Mouse (Mus musculus) left cerebral cortex, postnatal 25 days (tissue): Measurements from ENCODE around the gene Gm37240. TPM values are rescaled to one million over a fixed set of nuclear protein-coding genes. Genes with fewer than 3 reads are reported as not detected.

ENCODE experiments used
- DNase-seq, 2 experiments: peaks; one replicate each; pipeline ENCODE4 v3.0.0; 2022; ENCODE audit warnings: low spot score in 2 of 2, mixed read lengths in 1 of 2
- intact Hi-C: fragments of 180-260 bp; cut with DNase I; formaldehyde crosslinking; loops from one replicate; pipeline ENCODE4 v1.15.1; 2025
- total RNA-seq, 2 experiments: library from RNA; stranded (reverse); gene quantifications; 2 replicates each; pipeline ENCODE4 v1.2.3; 2021

The Gm37240 gene
- total RNA-seq, 2 experiments from 2014 or later: 0.69 to 2.2 TPM

GRCm38 (mm10) chr3:85301336-85301735 is 586.0 kb downstream of the Gm37240 start:
- no peak for DNase-seq
- intact Hi-C loops: no loop called here

GRCm38 (mm10) chr3:85299649-85300550 is 587.4 kb downstream of the Gm37240 start:
- intact Hi-C loops: no loop called here
- no peak for DNase-seq

- peak; percentile 52 to 88 for DNase-seq
- intact Hi-C loops: no loop called here
Observed at GRCm38 (mm10) chr3:85295229-85295628, 592.1 kb downstream of the Gm37240 start.

GRCm38 (mm10) chr3:85287627-85288026 is 599.7 kb downstream of the Gm37240 start:
- intact Hi-C loops: no loop called here
- peak in 1 of 2 experiments; percentile 74 for DNase-seq

GRCm38 (mm10) chr3:85284483-85284882 is 602.8 kb downstream of the Gm37240 start:
- no peak for DNase-seq
- intact Hi-C loops: no loop called here

- intact Hi-C loops: no loop called here
- no peak for DNase-seq
Observed at GRCm38 (mm10) chr3:85282816-85283215, 604.5 kb downstream of the Gm37240 start.

GRCm38 (mm10) chr3:85275075-85275474 is 612.2 kb downstream of the Gm37240 start:
- intact Hi-C loops: no loop called here
- no peak for DNase-seq

- no peak for DNase-seq
- intact Hi-C loops: no loop called here
Observed at GRCm38 (mm10) chr3:85271491-85271890, 615.8 kb downstream of the Gm37240 start.

- peak in 1 of 2 experiments; percentile 79 for DNase-seq
- intact Hi-C loops: loop anchor here (1.0 kb wide), 1 partner anchor 45 kb away; no protein-coding TSS in a partner anchor
Observed at GRCm38 (mm10) chr3:85264963-85265362, 622.4 kb downstream of the Gm37240 start.

GRCm38 (mm10) chr3:85264546-85264945 is 622.8 kb downstream of the Gm37240 start:
- no peak for DNase-seq
- intact Hi-C loops: no loop called here

- intact Hi-C loops: no loop called here
Observed at GRCm38 (mm10) chr3:85254526-85254925, 632.8 kb downstream of the Gm37240 start.

GRCm38 (mm10) chr3:85251631-85252030 is 635.7 kb downstream of the Gm37240 start:
- intact Hi-C loops: no loop called here
- DNase-seq: no peak

More at GRCm38 (mm10) chr3:85254526-85254925, 632.8 kb downstream of the Gm37240 start:
- DNase-seq: no peak

- DNase-seq: peak in 1 of 2 experiments; percentile 66
- intact Hi-C loops: no loop called here
Observed at GRCm38 (mm10) chr3:85246131-85246530, 641.2 kb downstream of the Gm37240 start.

- DNase-seq: no peak
- intact Hi-C loops: no loop called here
Observed at GRCm38 (mm10) chr3:85236546-85236945, 650.8 kb downstream of the Gm37240 start.

GRCm38 (mm10) chr3:85232846-85233245 is 654.5 kb downstream of the Gm37240 start:
- DNase-seq: no peak
- intact Hi-C loops: no loop called here

GRCm38 (mm10) chr3:85222046-85222445 is 665.3 kb downstream of the Gm37240 start:
- no peak for DNase-seq
- intact Hi-C loops: no loop called here

- peak in 1 of 2 experiments; percentile 38 for DNase-seq
- intact Hi-C loops: no loop called here
Observed at GRCm38 (mm10) chr3:85214926-85215325, 672.4 kb downstream of the Gm37240 start.

GRCm38 (mm10) chr3:85212751-85213350 is 674.5 kb downstream of the Gm37240 start:
- intact Hi-C loops: no loop called here
- no peak for DNase-seq

- DNase-seq: no peak
- intact Hi-C loops: no loop called here
Observed at GRCm38 (mm10) chr3:85209887-85210844, 677.2 kb downstream of the Gm37240 start.

GRCm38 (mm10) chr3:85206475-85206874 is 680.8 kb downstream of the Gm37240 start:
- intact Hi-C loops: no loop called here
- peak in 1 of 2 experiments; percentile 77 for DNase-seq
